Mouse (Mus musculus) testis, adult 2 months (tissue): ENCODE measurements around the gene Lrmda.

Experiments used
- CTCF ChIP-seq: fragments of 200-500 bp; IDR thresholded peaks from 2 replicates; pipeline ENCODE4 v1.5.1; 2012; ENCODE audit warnings: low read depth, mild to moderate bottlenecking, inconsistent platforms, low read length, moderate library complexity; ENCODE audit not compliant: control insufficient read depth, insufficient read depth, insufficient replicate concordance
- POLR2A ChIP-seq: fragments of 200-500 bp; IDR thresholded peaks from 2 replicates; pipeline ENCODE4 v1.6.1; 2012; ENCODE audit warnings: low read depth, mild to moderate bottlenecking, inconsistent platforms, low read length, moderate library complexity; ENCODE audit not compliant: control insufficient read depth

DNA sequence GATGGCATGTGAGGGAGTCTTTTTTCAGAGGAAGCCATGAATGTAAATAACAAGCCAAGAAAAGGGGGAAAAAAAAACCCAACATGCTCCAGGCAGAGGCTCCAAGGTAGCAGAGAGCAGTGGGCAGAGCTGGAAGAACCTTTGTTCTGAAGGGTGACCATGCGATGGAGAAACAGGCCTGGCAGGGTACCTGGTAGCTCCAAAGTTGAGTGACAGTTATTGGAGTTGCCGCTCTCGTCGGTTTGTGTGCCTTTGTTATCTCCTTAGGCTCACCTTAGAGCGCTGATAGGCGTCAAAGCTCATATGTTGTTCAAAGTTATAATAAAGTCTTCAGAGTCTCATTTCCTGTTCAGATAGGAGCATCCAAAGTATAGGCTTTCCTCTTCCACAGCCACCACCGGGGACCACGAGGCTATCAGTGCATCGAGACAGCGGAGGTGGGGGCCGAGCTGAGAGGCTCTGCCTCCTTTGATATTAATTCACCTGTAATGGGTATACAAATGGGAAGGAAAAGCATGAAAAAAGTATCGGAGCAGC lies 127.1 kb downstream of the Lrmda start:
- no peak for TF ChIP-seq CTCF
- TF ChIP-seq POLR2A: no peak
